Mouse (Mus musculus): ENCODE results near the gene E2f1. TPM values are rescaled to one million over a fixed set of nuclear protein-coding genes. Genes with fewer than 3 reads are reported as not detected.

E2f1 gene
- total RNA-seq, 2 experiments from 2014 or later, result 14.1 to 23.7 TPM

- ATAC-seq (replicated peaks; ENCODE audit: poor library complexity), result no peak
Observed at GRCm38 (mm10) chr2:154510141-154510540, 59.6 kb downstream of the E2f1 start.

Other genes with a start within 250 kb of the E2f1 start
- gene Cdk5rap1, start 196.9 kb downstream of the E2f1 start, total RNA-seq (2015), result 12.3 and 15.8 TPM in 2 replicates
- 13.8 and 16.4 TPM in 2 replicates for gene Cdk5rap1, start 196.9 kb downstream of the E2f1 start, total RNA-seq (2017)
- not detected in 2 replicates for gene Snta1, start 161.8 kb downstream of the E2f1 start, total RNA-seq (2015)
- gene Snta1, start 161.8 kb downstream of the E2f1 start, total RNA-seq (2017), result 0.12 and 0.24 TPM in 2 replicates
- gene Cbfa2t2, start 133.4 kb downstream of the E2f1 start, total RNA-seq (2015), result 14.8 and 23.3 TPM in 2 replicates
- 10.1 and 11.5 TPM in 2 replicates for gene Cbfa2t2, start 133.4 kb downstream of the E2f1 start, total RNA-seq (2017)
- gene 1700003F12Rik, start 22.8 kb downstream of the E2f1 start, total RNA-seq (2015), result not detected in 2 replicates
- gene 1700003F12Rik, start 22.8 kb downstream of the E2f1 start, total RNA-seq (2017), result not detected in 2 replicates
- not detected in 2 replicates for gene Actl10, start 18.1 kb downstream of the E2f1 start, total RNA-seq (2015)
- gene Actl10, start 18.1 kb downstream of the E2f1 start, total RNA-seq (2017), result 0.27 TPM in 1 of 2 replicates, not detected in the other
- 1.4 and 3.9 TPM in 2 replicates for gene Necab3, start 11.0 kb downstream of the E2f1 start, total RNA-seq (2015)
- gene Necab3, start 11.0 kb downstream of the E2f1 start, total RNA-seq (2017), result 1.3 and 1.7 TPM in 2 replicates
- gene Pxmp4, start 33.8 kb upstream of the E2f1 start, total RNA-seq (2015), result 14.6 and 14.9 TPM in 2 replicates
- gene Pxmp4, start 33.8 kb upstream of the E2f1 start, total RNA-seq (2017), result 9.2 and 10.7 TPM in 2 replicates
- gene Zfp341, start 43.4 kb upstream of the E2f1 start, total RNA-seq (2015), result 3.3 and 4.0 TPM in 2 replicates
- 1.2 and 2.3 TPM in 2 replicates for gene Zfp341, start 43.4 kb upstream of the E2f1 start, total RNA-seq (2017)
- gene 4930519P11Rik, start 43.5 kb upstream of the E2f1 start, total RNA-seq (2015), result 0.54 TPM in 1 of 2 replicates, not detected in the other
- not detected in 2 replicates for gene 4930519P11Rik, start 43.5 kb upstream of the E2f1 start, total RNA-seq (2017)
- gene Chmp4b, start 81.8 kb upstream of the E2f1 start, total RNA-seq (2015), result 81.2 and 89.4 TPM in 2 replicates
- gene Chmp4b, start 81.8 kb upstream of the E2f1 start, total RNA-seq (2017), result 103 and 120 TPM in 2 replicates
- not detected in 2 replicates for gene Gm14214, start 200.1 kb upstream of the E2f1 start, total RNA-seq (2015)
- not detected in 2 replicates for gene Gm14214, start 200.1 kb upstream of the E2f1 start, total RNA-seq (2017)
- 95.3 and 110 TPM in 2 replicates for gene Raly, start 221.2 kb upstream of the E2f1 start, total RNA-seq (2015)
- 163 and 183 TPM in 2 replicates for gene Raly, start 221.2 kb upstream of the E2f1 start, total RNA-seq (2017)
- gene a, start 221.5 kb upstream of the E2f1 start, total RNA-seq (2015), result 0.34 TPM in 1 of 2 replicates, not detected in the other
- gene a, start 221.5 kb upstream of the E2f1 start, total RNA-seq (2017), result not detected in 2 replicates